Mouse (Mus musculus) cortical plate, adult 2 months (tissue): ENCODE results near the gene Iqcj.

Experiments used
- CTCF ChIP-seq: fragments of 200-500 bp; IDR thresholded peaks from 2 replicates; pipeline ENCODE4 v1.5.1; 2011; ENCODE audit warnings: mild to moderate bottlenecking, control low read depth, low read length; ENCODE audit not compliant: insufficient read depth; ENCODE audit errors: extremely low read depth
- POLR2A ChIP-seq: fragments of 200-500 bp; IDR thresholded peaks from 2 replicates; pipeline ENCODE4 v1.6.1; 2011; ENCODE audit warnings: mild to moderate bottlenecking, low read length, control low read depth; ENCODE audit not compliant: insufficient read depth; ENCODE audit errors: extremely low read depth

- TF ChIP-seq CTCF: no peak
- no peak for TF ChIP-seq POLR2A
Measured at GRCm38 (mm10) chr3:67877253-67877652, 14.8 kb upstream of the Iqcj start.
